Mouse (Mus musculus) ES-E14 (cell line): ENCODE data around the gene Lmbr1. TPM values are rescaled to one million over a fixed set of nuclear protein-coding genes. Genes with fewer than 3 reads are reported as not detected.

Experiments
- DNase-seq: peaks from one replicate; pipeline ENCODE4 v3.0.0-alpha.2; 2013; ENCODE audit warnings: low read depth, low spot score
- H3K27ac ChIP-seq: 2 replicates; pipeline ENCODE4 v1.5.1; 2012; ENCODE audit warnings: low read depth, mild to moderate bottlenecking, low read length, moderate library complexity, mixed read lengths; ENCODE audit not compliant: poor library complexity, insufficient read depth, severe bottlenecking
- H3K36me3 ChIP-seq: 2 replicates; pipeline ENCODE4 v1.6.1; 2012; ENCODE audit warnings: mild to moderate bottlenecking, low read length, moderate library complexity, mixed read lengths; ENCODE audit not compliant: control insufficient read depth, poor library complexity, insufficient read depth, severe bottlenecking
- H3K4me1 ChIP-seq, 2 experiments: fragments of 150-350 bp in 1 of 2; sonication (generic) in 1 of 2; 2 replicates each; pipeline ENCODE4 v1.6.1; 2012; ENCODE audit warnings: low read length in 2 of 2, mild to moderate bottlenecking in 1 of 2, mixed read lengths in 1 of 2; ENCODE audit not compliant: control insufficient read depth in 2 of 2, insufficient read depth in 2 of 2, poor library complexity in 1 of 2
- H3K4me3 ChIP-seq, 2 experiments: fragments of 150-350 bp in 1 of 2; sonication (generic) in 1 of 2; 2 replicates each; pipeline ENCODE4 v1.5.1; 2012; ENCODE audit warnings: low read length in 2 of 2, low read depth in 1 of 2, mild to moderate bottlenecking in 1 of 2, mixed read lengths in 1 of 2; ENCODE audit not compliant: insufficient read depth in 1 of 2, poor library complexity in 1 of 2, severe bottlenecking in 1 of 2
- H3K9ac ChIP-seq: 2 replicates; pipeline ENCODE4 v1.6.1; 2012; ENCODE audit warnings: low read depth, mild to moderate bottlenecking, low read length, mixed read lengths; ENCODE audit not compliant: poor library complexity, insufficient read depth, severe bottlenecking
- H3K9me3 ChIP-seq: fragments of 150-350 bp; sonication (generic); 2 replicates; pipeline ENCODE4 v1.6.1; 2012; ENCODE audit warnings: low read depth, mild to moderate bottlenecking, low read length; ENCODE audit not compliant: control insufficient read depth, insufficient read depth
- CHD2 ChIP-seq: IDR thresholded peaks from 2 replicates; pipeline ENCODE4 v1.6.1; 2014; ENCODE audit warnings: mild to moderate bottlenecking, low read depth, low read length, inconsistent platforms
- HCFC1 ChIP-seq: IDR thresholded peaks from 2 replicates; pipeline ENCODE4 v1.6.1; 2012; ENCODE audit warnings: low read length, inconsistent platforms, borderline replicate concordance; ENCODE audit not compliant: insufficient read depth
- MAFK ChIP-seq: IDR thresholded peaks from 2 replicates; pipeline ENCODE4 v1.6.1; 2014; ENCODE audit warnings: mild to moderate bottlenecking, low read depth, low read length, inconsistent platforms; ENCODE audit not compliant: insufficient read depth
- ZC3H11A ChIP-seq: IDR thresholded peaks from 2 replicates; pipeline ENCODE4 v1.6.1; 2012; ENCODE audit warnings: low read depth, mild to moderate bottlenecking, inconsistent platforms, low read length, borderline replicate concordance
- ZNF384 ChIP-seq: IDR thresholded peaks from 2 replicates; pipeline ENCODE4 v1.6.1; 2012; ENCODE audit warnings: low read depth, low read length, inconsistent platforms
- in situ Hi-C, 2 experiments: fragments of 600-800 bp; cut with MboI; formaldehyde crosslinking; loops; one replicate each; pipeline ENCODE4 v1.15.1; 2025; ENCODE audit warnings: low sequenced_read_pairs in 2 of 2, inconsistent platforms in 1 of 2; ENCODE audit not compliant: unreplicated experiment in 2 of 2
- total RNA-seq: library from RNA; depleted of rRNA; stranded (reverse); fragments of 300-350 nt; gene quantifications from 2 replicates; pipeline ENCODE4 v1.2.3, GENCODE M21; 2012

Lmbr1 gene
- total RNA-seq, 1 experiment: 7.4 TPM

DNA sequence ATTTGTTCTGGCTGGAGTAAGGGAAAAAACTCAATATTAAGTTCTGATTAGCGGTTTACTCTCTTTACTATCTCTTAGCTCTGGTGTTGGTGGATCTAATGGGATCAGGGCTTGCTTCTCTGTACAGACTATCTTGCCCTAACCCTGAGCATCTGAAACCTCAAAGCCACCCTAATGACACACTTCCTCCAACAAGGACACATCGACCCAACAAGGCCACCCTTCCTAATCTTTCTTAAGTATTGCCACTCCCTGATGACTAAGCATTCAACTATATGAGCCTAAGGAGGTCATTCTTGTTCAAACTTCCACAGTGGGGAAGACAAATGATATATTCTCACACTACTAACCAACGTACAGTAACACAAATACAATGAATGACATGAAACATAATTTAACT lies 69.0 kb downstream of the Lmbr1 start:
- Histone ChIP-seq H3K9ac (no peak overlapping the region), H3K4me1 (no peaks in the 10 kb centered on the region), H3K27ac (no peak overlapping the region), H3K9me3 (no peaks in the 10 kb centered on the region), H3K4me3 (no peak overlapping the region), H3K36me3 (no peaks in the 10 kb centered on the region)
- TF ChIP-seq CHD2 (no peak), MAFK (no peak), ZC3H11A (no peak), ZNF384 (no peak), HCFC1 (no peak)
- in situ Hi-C loops: no loop called here
- DNase-seq: no peak

DNA sequence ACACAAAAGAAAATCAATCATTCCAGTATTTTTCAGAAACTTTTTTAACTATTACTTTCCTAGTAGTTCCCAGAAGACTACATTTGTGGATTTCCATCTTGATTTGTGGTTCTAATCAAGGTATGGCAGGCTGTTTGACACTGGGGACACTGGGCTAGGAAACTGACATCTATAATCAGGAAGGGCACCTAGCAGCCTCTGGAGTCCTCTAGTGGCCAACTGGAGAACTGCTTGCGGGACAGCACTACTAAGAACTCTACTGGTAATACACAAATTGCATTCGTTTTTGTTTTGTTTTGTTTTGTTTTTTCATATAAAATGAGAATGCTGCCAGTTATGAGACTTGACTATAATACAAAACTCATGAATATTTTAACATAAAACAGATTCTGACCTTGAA lies 85.0 kb downstream of the Lmbr1 start:
- Histone ChIP-seq H3K4me3 (no peak overlapping the region), H3K9me3 (no peaks in the 10 kb centered on the region), H3K4me1 (no peaks in the 10 kb centered on the region), H3K36me3 (peaks cover 2% of the 10 kb centered on the region; the same call in 1 of the 2 replicates), H3K27ac (no peak overlapping the region), H3K9ac (no peak overlapping the region)
- in situ Hi-C loops: loop anchor here in 1 of 2 experiments (25.0 kb wide), 1 partner anchor 831 kb away; the partner anchor contains the start of gene Shh
- TF ChIP-seq HCFC1 (no peak), CHD2 (no peak), MAFK (no peak), ZNF384 (no peak), ZC3H11A (peak; percentile 84)
- peak; percentile 43 for DNase-seq

DNA sequence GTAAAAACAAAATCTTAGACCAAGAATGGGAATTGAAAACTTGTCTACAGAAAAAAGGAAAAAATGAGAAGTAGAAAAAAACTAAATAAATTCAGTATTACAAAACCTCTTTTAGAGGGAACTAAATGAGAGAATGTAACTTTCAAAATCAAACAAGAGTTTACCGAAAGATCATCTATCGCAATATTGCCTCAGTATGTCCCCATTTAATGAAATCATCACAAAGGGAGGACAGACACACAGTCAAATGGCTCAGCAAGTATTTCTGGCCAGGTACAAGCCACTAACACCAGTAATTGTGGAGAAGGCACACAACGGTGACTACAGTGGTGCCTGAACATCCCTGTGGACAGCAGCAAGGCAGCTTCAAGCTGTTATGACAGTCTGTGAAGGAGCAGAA lies 88.1 kb downstream of the Lmbr1 start:
- DNase-seq: no peak
- no peak for TF ChIP-seq ZNF384
- TF ChIP-seq ZC3H11A: no peak
- no peak for TF ChIP-seq CHD2
- no peak for TF ChIP-seq MAFK
- TF ChIP-seq HCFC1: no peak
- in situ Hi-C loops: loop anchor here in 1 of 2 experiments (25.0 kb wide), 1 partner anchor 828 kb away; the partner anchor contains the start of gene Shh
- no peak overlapping the region for H3K27ac ChIP-seq
- H3K9ac ChIP-seq: no peak overlapping the region
- no peak overlapping the region for H3K4me3 ChIP-seq
- H3K36me3 ChIP-seq: peaks cover 2% of the 10 kb centered on the region; the same call in 1 of the 2 replicates
- H3K4me1 ChIP-seq: no peaks in the 10 kb centered on the region
- H3K9me3 ChIP-seq: no peaks in the 10 kb centered on the region

GRCm38 (mm10) chr5:29289703-29290102 lies 88.5 kb downstream of the Lmbr1 start:
- Histone ChIP-seq H3K4me1 (no peaks in the 10 kb centered on the region), H3K36me3 (peaks cover 2% of the 10 kb centered on the region; the same call in 1 of the 2 replicates), H3K27ac (no peak overlapping the region), H3K4me3 (no peak overlapping the region), H3K9me3 (no peaks in the 10 kb centered on the region), H3K9ac (no peak overlapping the region)
- TF ChIP-seq ZC3H11A: no peak
- no peak for TF ChIP-seq MAFK
- no peak for TF ChIP-seq CHD2
- TF ChIP-seq HCFC1: no peak
- no peak for TF ChIP-seq ZNF384
- in situ Hi-C loops: loop anchor here (10.0 to 25.0 kb wide), 2 partner anchors 825 to 827 kb away; partner anchors contain the start of gene Shh (in 2 of the 2)
- DNase-seq: no peak

- no peak for TF ChIP-seq ZC3H11A
- no peak for TF ChIP-seq CHD2
- no peak for TF ChIP-seq ZNF384
- no peak for TF ChIP-seq MAFK
- 0 out of 2 replicates have a peak, but pooled peaks cover 3% of the 10 kb centered on the region for H3K36me3 ChIP-seq
- no peak overlapping the region for H3K4me3 ChIP-seq
- no peaks in the 10 kb centered on the region for H3K9me3 ChIP-seq
- no peak overlapping the region for H3K9ac ChIP-seq
- H3K4me1 ChIP-seq: no peaks in the 10 kb centered on the region
- in situ Hi-C loops: loop anchor here (10.0 to 25.0 kb wide), 2 partner anchors 816 to 819 kb away; partner anchors contain the start of gene Shh (in 2 of the 2)
- H3K27ac ChIP-seq: no peak overlapping the region
- no peak for DNase-seq
Observed at GRCm38 (mm10) chr5:29281081-29281480, 97.1 kb downstream of the Lmbr1 start.
